Mouse (Mus musculus) heart, embryonic 12.5 days (tissue): ENCODE data around the gene Maats1. TPM values are rescaled to one million over a fixed set of nuclear protein-coding genes. Genes with fewer than 3 reads are reported as not detected.

Experiments
- ATAC-seq: fragments of 200-750 bp; cut with Nextera tagmentation; 2 replicates; pipeline ENCODE4 v1.8.0; 2017; ENCODE audit warnings: moderate TSS enrichment, moderate library complexity; ENCODE audit not compliant: insufficient number of reproducible peaks, low FRiP score
- H3K27ac ChIP-seq: fragments of 300-500 bp; sonication (generic); 2 replicates; pipeline ENCODE4 v1.5.1; 2016; ENCODE audit warnings: mild to moderate bottlenecking, moderate library complexity; ENCODE audit not compliant: poor library complexity, severe bottlenecking
- H3K27me3 ChIP-seq: fragments of 300-500 bp; sonication (generic); replicated peaks from 2 replicates; pipeline ENCODE4 v1.6.1; 2016; ENCODE audit warnings: mild to moderate bottlenecking, moderate library complexity
- H3K36me3 ChIP-seq: fragments of 300-500 bp; sonication (generic); 2 replicates; pipeline ENCODE4 v1.6.1; 2016; ENCODE audit warnings: mild to moderate bottlenecking, moderate library complexity
- H3K4me1 ChIP-seq: fragments of 300-500 bp; sonication (generic); replicated peaks from 2 replicates; pipeline ENCODE4 v1.6.1; 2016; ENCODE audit warnings: mild to moderate bottlenecking
- H3K4me2 ChIP-seq: fragments of 300-500 bp; sonication (generic); 2 replicates; pipeline ENCODE4 v1.6.1; 2016; ENCODE audit warnings: mild to moderate bottlenecking, moderate library complexity
- H3K4me3 ChIP-seq: fragments of 300-500 bp; sonication (generic); 2 replicates; pipeline ENCODE4 v1.5.1; 2016; ENCODE audit warnings: mild to moderate bottlenecking
- H3K9ac ChIP-seq: fragments of 300-500 bp; sonication (generic); 2 replicates; pipeline ENCODE4 v1.6.1; 2016; ENCODE audit warnings: mild to moderate bottlenecking, moderate library complexity
- H3K9me3 ChIP-seq: fragments of 300-500 bp; sonication (generic); replicated peaks from 2 replicates; pipeline ENCODE4 v1.6.1; 2016; ENCODE audit warnings: mild to moderate bottlenecking, moderate library complexity
- WGBS: fragments of 180-500 bp; shearing (Covaris S2); methylation state at CpG from one replicate; pipeline ENCODE4 v1.1.7; 2016; 5-methylcytosine and 5-hydroxymethylcytosine counted together
- polyA plus RNA-seq: library from polyadenylated mRNA; unstranded; fragments of >200 nt; fragmentation: Nextera tagmentation; extraction: Ambion mirVana; gene quantifications from 2 replicates; pipeline ENCODE4 v1.2.1, GENCODE M21; 2016

The Maats1 gene
- 0.09 TPM in 1 of 2 replicates, not detected in the other for polyA plus RNA-seq

DNA sequence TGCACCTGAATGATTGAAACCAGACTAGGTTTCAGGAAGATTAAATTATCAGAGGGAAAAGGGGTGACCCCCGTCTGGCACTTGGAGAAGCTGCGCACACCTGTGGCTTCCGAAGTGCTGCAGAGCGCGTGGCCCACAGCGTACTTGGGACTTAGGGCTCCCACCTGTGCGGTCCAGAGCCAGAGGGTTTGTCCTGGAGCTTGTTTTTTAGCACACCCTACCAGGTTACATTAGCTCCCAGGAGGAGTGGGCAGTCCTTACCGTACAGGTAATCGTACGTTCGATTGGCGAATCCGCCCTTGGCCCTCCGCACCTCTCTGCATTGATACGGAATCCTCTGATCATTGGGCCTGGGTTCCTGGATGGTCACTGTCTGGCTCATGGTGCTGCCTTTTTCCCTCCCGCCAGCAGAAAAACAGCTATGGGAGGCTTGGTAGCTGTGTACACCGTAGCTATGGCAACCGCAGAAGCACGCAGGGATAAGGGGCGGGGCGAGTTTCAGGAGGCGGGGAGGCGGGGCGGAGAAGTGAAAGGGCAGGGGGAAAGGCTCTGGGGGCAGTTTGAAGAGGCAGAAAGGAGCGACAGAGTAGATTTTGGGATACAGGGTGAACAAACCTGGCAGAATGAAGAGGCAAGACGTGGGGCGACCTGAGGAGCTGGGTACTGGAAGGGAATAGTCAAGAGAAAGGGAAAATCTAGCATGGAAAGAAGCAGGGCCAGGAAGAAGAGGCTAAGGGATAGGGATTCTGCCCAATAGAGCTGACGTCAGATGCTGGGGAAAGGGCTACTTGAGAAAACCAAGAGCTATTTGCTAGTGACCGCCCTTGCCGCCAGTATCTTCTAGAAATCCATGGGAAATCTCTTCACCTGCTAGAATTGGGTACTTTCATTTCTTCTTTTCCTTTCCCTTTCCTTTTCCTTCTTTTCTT is at the start of gene Maats1:
TSS of gene Maats1 (minus strand) at position 748 of the 929 bp plus-strand sequence.
- 13% methylated on average over 30 of the region's 30 CpGs for WGBS
- Histone ChIP-seq H3K4me3 (peak within 1 kb of the TSS; percentile 34), H3K27me3 (no peaks in the 10 kb centered on the region), H3K4me2 (peak within 1 kb of the TSS; percentile 76), H3K9me3 (0 out of 2 replicates have a peak, but pooled peaks cover 7% of the 10 kb centered on the region), H3K9ac (peak within 1 kb of the TSS; percentile 42), H3K4me1 (peaks cover 10% of the 10 kb centered on the region), H3K36me3 (no peaks in the 10 kb centered on the region), H3K27ac (no peak within 1 kb of the TSS)
- ATAC-seq = peak; percentile 83

DNA sequence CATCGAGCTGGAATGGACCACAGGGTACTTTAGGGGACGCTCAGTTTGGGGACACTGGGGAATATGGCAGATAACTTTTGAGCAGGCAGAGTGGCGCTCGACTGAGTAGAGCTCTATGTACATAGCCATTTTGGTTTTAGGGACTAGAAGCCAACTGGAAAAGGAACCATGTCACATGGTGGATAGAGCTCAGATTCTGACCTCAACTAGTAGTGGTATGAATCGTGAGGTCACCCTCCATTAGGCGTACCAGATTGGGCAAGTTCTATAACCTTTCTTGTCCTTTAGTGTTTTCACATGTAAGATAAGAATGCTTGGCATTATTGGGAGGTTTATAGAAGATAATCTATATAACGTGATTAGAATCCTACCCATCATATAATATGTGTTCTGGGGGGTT is 48.4 kb upstream of the Maats1 start:
- WGBS = 87% methylated on average over 7 of the region's 7 CpGs
- H3K9me3 ChIP-seq = no peaks in the 10 kb centered on the region
- H3K9ac ChIP-seq = no peak overlapping the region
- H3K4me1 ChIP-seq = peaks cover 14% of the 10 kb centered on the region
- no peak for ATAC-seq
- no peaks in the 10 kb centered on the region for H3K36me3 ChIP-seq
- no peaks in the 10 kb centered on the region for H3K27me3 ChIP-seq
- no peak overlapping the region for H3K27ac ChIP-seq
- H3K4me3 ChIP-seq = no peak overlapping the region
- H3K4me2 ChIP-seq = no peak overlapping the region

- WGBS = 78% methylated on average over 8 of the region's 8 CpGs
- H3K9me3 ChIP-seq = no peaks in the 10 kb centered on the region
Measured at GRCm38 (mm10) chr16:38389284-38389893, 47.4 kb upstream of the Maats1 start.

DNA sequence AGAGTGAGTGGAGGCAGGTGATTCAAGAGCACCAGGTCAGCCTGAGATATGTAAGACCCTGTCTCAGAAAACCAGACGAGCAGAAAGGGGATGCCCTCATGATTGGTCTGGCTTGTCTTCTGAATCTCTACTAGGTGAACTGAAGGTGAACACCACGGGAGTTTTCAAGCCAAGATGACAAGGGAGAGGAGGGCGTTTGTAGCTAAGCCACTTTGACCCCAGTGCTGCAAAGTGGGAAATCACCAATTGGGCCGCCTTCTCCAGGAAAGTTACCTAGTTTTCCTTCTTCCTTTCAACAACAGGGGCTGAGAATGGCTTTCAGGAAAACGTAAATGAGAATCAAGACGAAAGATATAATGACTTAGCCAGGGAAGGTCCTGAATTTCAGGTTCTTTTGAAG is 46.8 kb upstream of the Maats1 start:
- 71% methylated on average over 6 of the region's 6 CpGs for whole genome bisulfite sequencing
- H3K9me3 ChIP-seq = no peaks in the 10 kb centered on the region
- H3K27me3 ChIP-seq = no peaks in the 10 kb centered on the region
- H3K4me3 ChIP-seq = no peak overlapping the region
- no peaks in the 10 kb centered on the region for H3K36me3 ChIP-seq
- H3K27ac ChIP-seq = no peak overlapping the region
- H3K9ac ChIP-seq = no peak overlapping the region
- H3K4me2 ChIP-seq = no peak overlapping the region
- ATAC-seq = no peak
- H3K4me1 ChIP-seq = peaks cover 9% of the 10 kb centered on the region

More at GRCm38 (mm10) chr16:38389284-38389893, 47.4 kb upstream of the Maats1 start:
- Histone ChIP-seq H3K36me3 (no peaks in the 10 kb centered on the region), H3K27me3 (no peaks in the 10 kb centered on the region), H3K4me1 (peaks cover 12% of the 10 kb centered on the region), H3K27ac (no peak overlapping the region), H3K4me3 (no peak overlapping the region), H3K4me2 (no peak overlapping the region), H3K9ac (no peak overlapping the region)
- ATAC-seq = no peak

- no peak overlapping the region for H3K4me2 ChIP-seq
- no peak for ATAC-seq
- H3K4me3 ChIP-seq = no peak overlapping the region
- H3K9me3 ChIP-seq = no peaks in the 10 kb centered on the region
- peaks cover 6% of the 10 kb centered on the region for H3K4me1 ChIP-seq
- H3K27me3 ChIP-seq = no peaks in the 10 kb centered on the region
- no peaks in the 10 kb centered on the region for H3K36me3 ChIP-seq
- no peak overlapping the region for H3K27ac ChIP-seq
- 71% methylated on average over 6 of the region's 6 CpGs for WGBS
- H3K9ac ChIP-seq = no peak overlapping the region
Measured at GRCm38 (mm10) chr16:38387389-38387788, 45.4 kb upstream of the Maats1 start.

- Histone ChIP-seq H3K4me3 (no peak overlapping the region), H3K27me3 (no peaks in the 10 kb centered on the region), H3K27ac (no peak overlapping the region), H3K4me2 (no peak overlapping the region), H3K4me1 (no peaks in the 10 kb centered on the region; the same call in 1 of the 2 replicates), H3K9ac (no peak overlapping the region), H3K9me3 (no peaks in the 10 kb centered on the region), H3K36me3 (no peaks in the 10 kb centered on the region)
- WGBS = 93% methylated on average over 4 of the region's 4 CpGs
- ATAC-seq = no peak
Measured at GRCm38 (mm10) chr16:38385700-38386099, 43.8 kb upstream of the Maats1 start.

DNA sequence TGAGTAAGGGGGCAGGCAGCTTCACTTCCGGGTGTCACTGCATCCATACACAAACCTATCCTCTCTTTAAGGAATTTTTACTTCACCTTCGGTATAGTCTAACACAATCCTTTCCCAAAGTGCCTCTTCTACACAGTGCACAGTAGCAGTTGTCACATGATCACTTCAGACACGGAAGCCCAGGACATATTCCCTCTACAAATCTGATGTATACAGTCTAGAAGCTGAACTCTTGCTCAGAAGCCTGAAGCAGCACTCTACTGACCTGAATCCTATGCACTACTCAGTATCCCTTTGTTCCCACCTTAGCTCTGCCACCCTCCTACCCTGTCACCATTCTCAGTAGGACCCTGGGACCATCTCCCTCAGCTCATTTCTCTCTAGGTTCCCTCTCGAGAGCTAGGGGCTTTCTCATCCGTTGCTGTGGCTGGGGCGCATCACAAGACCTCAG is 43.3 kb upstream of the Maats1 start:
- Histone ChIP-seq H3K36me3 (no peaks in the 10 kb centered on the region), H3K27ac (no peak overlapping the region), H3K27me3 (no peaks in the 10 kb centered on the region), H3K4me3 (no peak overlapping the region), H3K9me3 (no peaks in the 10 kb centered on the region), H3K4me1 (no peaks in the 10 kb centered on the region; the same call in 1 of the 2 replicates), H3K9ac (no peak overlapping the region), H3K4me2 (no peak overlapping the region)
- WGBS = 85% methylated on average over 6 of the region's 6 CpGs
- 0 out of 2 replicates have a peak, but pooled peaks have one; percentile 18 for ATAC-seq

GRCm38 (mm10) chr16:38383683-38384082 is 41.7 kb upstream of the Maats1 start:
- Histone ChIP-seq H3K27ac (no peak overlapping the region), H3K36me3 (peaks cover 5% of the 10 kb centered on the region), H3K4me1 (peaks cover 2% of the 10 kb centered on the region; the same call in 1 of the 2 replicates), H3K4me3 (no peak overlapping the region), H3K27me3 (no peaks in the 10 kb centered on the region), H3K9ac (no peak overlapping the region), H3K4me2 (no peak overlapping the region), H3K9me3 (no peaks in the 10 kb centered on the region)
- 81% methylated on average over 2 of the region's 2 CpGs for WGBS
- no peak for ATAC-seq

GRCm38 (mm10) chr16:38379926-38380325 is 38.0 kb upstream of the Maats1 start:
- no peak overlapping the region for H3K27ac ChIP-seq
- H3K36me3 ChIP-seq = peaks cover 40% of the 10 kb centered on the region
- H3K9me3 ChIP-seq = no peaks in the 10 kb centered on the region
- no peak overlapping the region for H3K4me2 ChIP-seq
- H3K9ac ChIP-seq = no peak overlapping the region
- no peaks in the 10 kb centered on the region for H3K27me3 ChIP-seq
- H3K4me3 ChIP-seq = no peak overlapping the region
- no peak for ATAC-seq
- peaks cover 19% of the 10 kb centered on the region for H3K4me1 ChIP-seq
- WGBS = 87% methylated on average over 3 of the region's 3 CpGs

GRCm38 (mm10) chr16:38379493-38379892 is 37.5 kb upstream of the Maats1 start:
- ATAC-seq = no peak
- no peak overlapping the region for H3K9ac ChIP-seq
- H3K4me2 ChIP-seq = no peak overlapping the region
- H3K4me1 ChIP-seq = peaks cover 24% of the 10 kb centered on the region
- H3K4me3 ChIP-seq = no peak overlapping the region
- no peaks in the 10 kb centered on the region for H3K27me3 ChIP-seq
- H3K36me3 ChIP-seq = peaks cover 45% of the 10 kb centered on the region
- H3K27ac ChIP-seq = no peak overlapping the region
- 59% methylated on average over 3 of the region's 3 CpGs for whole genome bisulfite sequencing
- no peaks in the 10 kb centered on the region for H3K9me3 ChIP-seq

GRCm38 (mm10) chr16:38379088-38379487 is 37.1 kb upstream of the Maats1 start:
- WGBS = 50% methylated on average over 6 of the region's 6 CpGs
- H3K9me3 ChIP-seq = no peaks in the 10 kb centered on the region
- H3K4me1 ChIP-seq = peaks cover 28% of the 10 kb centered on the region
- H3K4me3 ChIP-seq = no peak overlapping the region
- no peak overlapping the region for H3K27ac ChIP-seq
- H3K9ac ChIP-seq = no peak overlapping the region
- no peak overlapping the region for H3K4me2 ChIP-seq
- no peaks in the 10 kb centered on the region for H3K27me3 ChIP-seq
- ATAC-seq = no peak
- H3K36me3 ChIP-seq = peaks cover 49% of the 10 kb centered on the region
